Mouse (Mus musculus) midbrain, embryonic 12.5 days (tissue): ENCODE measurements at regions not wholly inside any gene's neighbourhood (a gene's known extent, or its start where the extent isn't known, plus 50 kb on each side); places are given as distances from the start of the nearest gene placed in this dataset.

ENCODE experiments used
- ATAC-seq: fragments of 200-750 bp; cut with Nextera tagmentation; 2 replicates; pipeline ENCODE4 v1.8.0; 2017; ENCODE audit warnings: low read depth, moderate TSS enrichment, moderate library complexity; ENCODE audit not compliant: low FRiP score
- H3K27ac ChIP-seq: fragments of 300-500 bp; sonication (generic); replicated peaks from 2 replicates; pipeline ENCODE4 v1.5.1; 2016; ENCODE audit warnings: mild to moderate bottlenecking
- H3K27me3 ChIP-seq: fragments of 300-500 bp; sonication (generic); 2 replicates; pipeline ENCODE4 v1.6.1; 2016; ENCODE audit warnings: mild to moderate bottlenecking
- H3K36me3 ChIP-seq: fragments of 300-500 bp; sonication (generic); 2 replicates; pipeline ENCODE4 v1.6.1; 2016
- H3K4me1 ChIP-seq: fragments of 300-500 bp; sonication (generic); 2 replicates; pipeline ENCODE4 v1.6.1; 2016
- H3K4me2 ChIP-seq: fragments of 300-500 bp; sonication (generic); replicated peaks from 2 replicates; pipeline ENCODE4 v1.6.1; 2016; ENCODE audit warnings: mild to moderate bottlenecking, moderate library complexity
- H3K4me3 ChIP-seq: fragments of 300-500 bp; sonication (generic); 2 replicates; pipeline ENCODE4 v1.5.1; 2016; ENCODE audit warnings: mild to moderate bottlenecking
- H3K9ac ChIP-seq: fragments of 300-500 bp; sonication (generic); replicated peaks from 2 replicates; pipeline ENCODE4 v1.6.1; 2016; ENCODE audit warnings: mild to moderate bottlenecking, moderate library complexity
- H3K9me3 ChIP-seq: fragments of 300-500 bp; sonication (generic); 2 replicates; pipeline ENCODE4 v1.6.1; 2016; ENCODE audit warnings: mild to moderate bottlenecking
- WGBS: fragments of 180-500 bp; shearing (Covaris S2); methylation state at CpG from one replicate; pipeline ENCODE4 v1.1.7; 2016; 5-methylcytosine and 5-hydroxymethylcytosine counted together

DNA sequence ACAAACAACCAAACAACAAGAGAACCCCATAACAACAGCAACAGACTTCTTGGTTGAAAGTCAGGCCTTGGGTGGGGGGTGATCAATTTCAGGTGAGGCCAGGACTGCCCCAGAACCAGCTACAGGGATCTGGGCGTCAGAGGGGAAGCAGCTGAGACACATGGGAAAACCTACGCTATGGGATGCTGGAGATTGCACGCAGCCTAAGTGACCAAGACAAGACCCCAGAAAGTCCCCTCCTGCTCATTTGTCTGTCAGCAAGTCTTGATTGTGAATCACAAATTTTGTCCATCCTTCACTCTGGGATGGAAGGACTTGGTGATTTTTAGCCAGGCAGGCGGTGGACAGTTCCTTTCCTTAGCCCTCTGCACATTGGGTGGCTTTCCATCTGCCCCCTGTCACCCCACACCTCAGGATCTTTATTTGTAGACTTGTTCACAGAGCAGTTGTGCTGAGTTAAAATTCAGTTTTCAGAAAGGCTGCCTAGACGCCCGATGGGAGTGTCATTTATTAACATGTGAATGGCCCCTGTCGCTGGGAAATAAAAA lies 330.9 kb upstream of the Dio3 start:
- ATAC-seq: peak; percentile 24
- no peak overlapping the region for H3K9ac ChIP-seq
- no peak overlapping the region for H3K4me3 ChIP-seq
- H3K27me3 ChIP-seq: peaks cover 9% of the 10 kb centered on the region
- no peaks in the 10 kb centered on the region for H3K36me3 ChIP-seq
- H3K9me3 ChIP-seq: 0 out of 2 replicates have a peak, but pooled peaks cover 7% of the 10 kb centered on the region
- H3K27ac ChIP-seq: peak overlapping the region; percentile 93
- peaks cover 64% of the 10 kb centered on the region for H3K4me1 ChIP-seq
- 6% methylated on average over 7 of the region's 7 CpGs for WGBS
- 0 out of 2 replicates have a peak overlapping the region, but pooled peaks have one; percentile 10 for H3K4me2 ChIP-seq

GRCm38 (mm10) chr12:109948434-109948984 lies 330.4 kb upstream of the Dio3 start:
- Histone ChIP-seq H3K4me2 (peak overlapping the region; percentile 10; the same call in 1 of the 2 replicates), H3K4me3 (no peak overlapping the region), H3K4me1 (peaks cover 64% of the 10 kb centered on the region), H3K27ac (peak overlapping the region; percentile 93), H3K9me3 (0 out of 2 replicates have a peak, but pooled peaks cover 4% of the 10 kb centered on the region), H3K27me3 (peaks cover 9% of the 10 kb centered on the region), H3K36me3 (no peaks in the 10 kb centered on the region), H3K9ac (0 out of 2 replicates have a peak overlapping the region, but pooled peaks have one; percentile 11)
- WGBS: 5% methylated on average over 16 of the region's 16 CpGs
- ATAC-seq: peak; percentile 94

DNA sequence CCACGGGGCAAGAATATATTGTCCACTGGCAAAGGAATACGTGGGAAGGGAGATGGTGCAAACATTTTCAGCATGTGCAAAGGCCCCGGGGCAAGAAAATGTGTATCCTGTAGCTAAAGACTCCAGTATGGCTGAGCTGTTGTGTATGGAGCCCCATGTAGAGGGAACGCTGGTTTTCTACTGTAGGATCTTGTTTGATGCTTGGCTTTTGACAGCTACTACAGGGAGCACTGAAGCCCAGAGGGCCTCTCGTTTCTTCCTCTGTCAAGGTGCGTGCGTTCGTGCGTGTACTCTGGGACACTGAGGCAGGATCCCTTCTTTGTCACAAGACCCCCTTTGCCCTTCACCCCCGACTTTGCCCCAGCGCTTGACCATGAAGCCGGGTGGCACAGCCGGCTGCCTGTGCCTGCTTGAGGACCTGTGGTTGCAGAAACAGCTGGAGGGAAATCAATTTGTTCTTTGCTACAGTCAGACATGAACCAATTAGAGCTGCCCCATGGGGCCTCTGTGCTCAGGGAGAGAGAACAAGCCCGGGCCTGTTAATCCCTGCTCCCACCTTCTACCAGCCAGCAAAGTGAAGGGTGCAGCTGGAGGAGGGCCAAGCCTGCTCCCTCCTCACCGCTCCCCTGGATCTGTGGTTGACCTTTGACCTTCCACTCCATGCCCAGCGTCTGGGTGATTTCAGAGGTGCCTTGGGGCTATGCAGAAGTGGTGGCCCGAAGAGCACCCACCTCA lies 329.5 kb upstream of the Dio3 start:
- no peaks in the 10 kb centered on the region for H3K9me3 ChIP-seq
- peak overlapping the region; percentile 93 for H3K27ac ChIP-seq
- H3K9ac ChIP-seq: no peak overlapping the region
- H3K4me3 ChIP-seq: no peak overlapping the region
- peaks cover 9% of the 10 kb centered on the region for H3K27me3 ChIP-seq
- peaks cover 64% of the 10 kb centered on the region for H3K4me1 ChIP-seq
- 0 out of 2 replicates have a peak overlapping the region, but pooled peaks have one; percentile 10 for H3K4me2 ChIP-seq
- ATAC-seq: no peak
- H3K36me3 ChIP-seq: no peaks in the 10 kb centered on the region
- 49% methylated on average over 17 of the region's 17 CpGs for WGBS

DNA sequence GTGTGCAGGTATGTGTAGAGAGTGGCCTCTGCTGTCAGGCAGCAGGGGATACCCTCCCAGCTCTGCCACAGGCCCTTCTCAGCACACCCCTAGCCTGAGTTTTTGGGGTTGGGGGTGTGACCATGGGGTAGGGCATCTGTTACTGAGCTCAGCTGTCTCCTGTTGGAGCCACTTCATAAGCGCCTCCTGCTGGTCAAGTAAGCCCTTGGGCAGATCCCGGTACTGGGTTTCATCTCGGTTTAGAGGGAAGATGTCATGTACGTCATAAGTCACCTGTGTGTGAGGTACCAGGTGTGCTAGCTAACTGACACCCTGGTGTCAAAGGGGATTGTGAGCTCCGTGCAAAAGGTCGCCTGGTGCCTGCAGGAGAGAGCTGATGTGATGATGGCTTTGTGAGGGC lies 328.2 kb upstream of the Dio3 start:
- no peak overlapping the region for H3K4me2 ChIP-seq
- no peaks in the 10 kb centered on the region for H3K36me3 ChIP-seq
- WGBS: 45% methylated on average over 6 of the region's 6 CpGs
- peaks cover 56% of the 10 kb centered on the region for H3K4me1 ChIP-seq
- H3K27me3 ChIP-seq: peaks cover 9% of the 10 kb centered on the region
- no peak overlapping the region for H3K4me3 ChIP-seq
- ATAC-seq: no peak
- H3K9me3 ChIP-seq: no peaks in the 10 kb centered on the region
- no peak overlapping the region for H3K9ac ChIP-seq
- H3K27ac ChIP-seq: no peak overlapping the region

- 86% methylated on average over 12 of the region's 12 CpGs for WGBS
- no peak for ATAC-seq
- H3K27me3 ChIP-seq: peaks cover 9% of the 10 kb centered on the region
- no peaks in the 10 kb centered on the region for H3K9me3 ChIP-seq
- no peak overlapping the region for H3K27ac ChIP-seq
- H3K9ac ChIP-seq: no peak overlapping the region
- H3K36me3 ChIP-seq: no peaks in the 10 kb centered on the region
- no peak overlapping the region for H3K4me3 ChIP-seq
- peaks cover 54% of the 10 kb centered on the region for H3K4me1 ChIP-seq
- H3K4me2 ChIP-seq: no peak overlapping the region
These were observed 327.4 kb upstream of the Dio3 start for GRCm38 (mm10) chr12:109951473-109951872.

DNA sequence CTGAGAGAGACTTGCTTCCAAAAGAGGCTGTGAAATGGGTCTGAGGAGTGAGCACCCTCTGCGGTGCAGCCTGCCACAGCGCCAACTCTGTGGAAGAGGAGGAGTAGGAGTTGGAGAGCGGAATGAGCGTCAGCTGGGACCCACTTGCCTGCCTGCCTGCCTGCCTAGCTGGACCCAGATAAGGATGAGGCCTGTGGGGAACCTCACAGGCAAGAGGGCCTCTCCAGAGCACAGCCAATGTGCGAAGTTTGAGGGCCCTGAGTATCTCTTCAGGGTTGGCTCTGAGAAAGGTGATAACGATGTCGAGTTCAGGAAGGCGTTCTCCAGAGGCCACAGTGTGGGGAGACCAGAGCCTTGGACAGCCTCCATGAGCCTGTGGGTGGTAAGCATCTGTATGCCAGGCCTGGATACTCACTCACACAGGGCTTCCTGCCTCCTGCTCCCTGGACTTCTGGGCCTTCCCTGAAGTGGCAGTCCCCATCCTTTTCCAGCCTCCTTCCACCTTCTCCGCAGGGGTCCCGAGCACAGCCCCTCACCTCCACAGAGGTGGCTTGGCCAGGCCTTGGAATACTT lies 326.9 kb upstream of the Dio3 start:
- 91% methylated on average over 10 of the region's 10 CpGs for WGBS
- H3K4me2 ChIP-seq: no peak overlapping the region
- peaks cover 9% of the 10 kb centered on the region for H3K27me3 ChIP-seq
- no peak overlapping the region for H3K4me3 ChIP-seq
- peaks cover 49% of the 10 kb centered on the region for H3K4me1 ChIP-seq
- H3K9ac ChIP-seq: no peak overlapping the region
- H3K9me3 ChIP-seq: no peaks in the 10 kb centered on the region
- no peak overlapping the region for H3K27ac ChIP-seq
- H3K36me3 ChIP-seq: no peaks in the 10 kb centered on the region
- no peak for ATAC-seq

- Histone ChIP-seq H3K27me3 (peaks cover 9% of the 10 kb centered on the region), H3K4me1 (peaks cover 39% of the 10 kb centered on the region), H3K4me2 (no peak overlapping the region), H3K4me3 (no peak overlapping the region), H3K9ac (no peak overlapping the region), H3K27ac (no peak overlapping the region), H3K36me3 (no peaks in the 10 kb centered on the region), H3K9me3 (no peaks in the 10 kb centered on the region)
- WGBS: 79% methylated on average over 3 of the region's 3 CpGs
- no peak for ATAC-seq
These were observed 325.9 kb upstream of the Dio3 start for GRCm38 (mm10) chr12:109952933-109953332.

- no peak overlapping the region for H3K9ac ChIP-seq
- H3K36me3 ChIP-seq: no peaks in the 10 kb centered on the region
- 0 out of 2 replicates have a peak, but pooled peaks cover 4% of the 10 kb centered on the region for H3K4me1 ChIP-seq
- ATAC-seq: no peak
- no peaks in the 10 kb centered on the region for H3K9me3 ChIP-seq
- no peak overlapping the region for H3K4me3 ChIP-seq
- peaks cover 11% of the 10 kb centered on the region for H3K27me3 ChIP-seq
- H3K4me2 ChIP-seq: no peak overlapping the region
- 74% methylated on average over 3 of the region's 3 CpGs for WGBS
- no peak overlapping the region for H3K27ac ChIP-seq
These were observed 321.6 kb upstream of the Dio3 start for GRCm38 (mm10) chr12:109957305-109957704.

GRCm38 (mm10) chr12:109958357-109959085 lies 320.3 kb upstream of the Dio3 start:
- Histone ChIP-seq H3K9me3 (no peaks in the 10 kb centered on the region), H3K27me3 (peaks cover 11% of the 10 kb centered on the region), H3K9ac (no peak overlapping the region), H3K4me1 (0 out of 2 replicates have a peak, but pooled peaks cover 4% of the 10 kb centered on the region), H3K4me2 (no peak overlapping the region), H3K36me3 (no peaks in the 10 kb centered on the region), H3K4me3 (no peak overlapping the region), H3K27ac (no peak overlapping the region)
- WGBS: 42% methylated on average over 18 of the region's 18 CpGs
- peak; percentile 91 for ATAC-seq

- Histone ChIP-seq H3K27me3 (no peaks in the 10 kb centered on the region; the same call in none of the 2 replicates), H3K9me3 (no peaks in the 10 kb centered on the region), H3K4me2 (no peak overlapping the region), H3K27ac (no peak overlapping the region), H3K9ac (no peak overlapping the region), H3K36me3 (no peaks in the 10 kb centered on the region), H3K4me3 (no peak overlapping the region), H3K4me1 (no peaks in the 10 kb centered on the region)
- WGBS: 88% methylated on average over 12 of the region's 12 CpGs
- ATAC-seq: no peak
These were observed 312.1 kb upstream of the Dio3 start for GRCm38 (mm10) chr12:109966776-109967175.

GRCm38 (mm10) chr12:109968303-109968702 lies 310.6 kb upstream of the Dio3 start:
- 80% methylated on average over 7 of the region's 7 CpGs for WGBS
- Histone ChIP-seq H3K9ac (no peak overlapping the region), H3K4me3 (no peak overlapping the region), H3K27ac (no peak overlapping the region), H3K36me3 (no peaks in the 10 kb centered on the region), H3K4me1 (no peaks in the 10 kb centered on the region), H3K9me3 (no peaks in the 10 kb centered on the region), H3K4me2 (no peak overlapping the region), H3K27me3 (no peaks in the 10 kb centered on the region; the same call in none of the 2 replicates)
- no peak for ATAC-seq
